Mouse (Mus musculus) kidney, postnatal 36 days (tissue): ENCODE data around the gene Pkd1.
A peak's percentile ranks its signal among the peaks of the same experiment; 100 is the strongest.

Source experiments
- DNase-seq, 2 experiments: peaks; one replicate each; pipeline ENCODE4 v3.0.0; 2021 to 2022; ENCODE audit warnings: mixed read lengths in 2 of 2

Pkd1 gene

GRCm38 (mm10) chr17:24645916-24646315 is 96.3 kb downstream of the Pkd1 start:
- peak; percentile 64 to 84 for DNase-seq
